Mouse (Mus musculus) stomach, postnatal 0 days (tissue): ENCODE data around the gene Ssbp4. TPM values are rescaled to one million over a fixed set of nuclear protein-coding genes. Genes with fewer than 3 reads are reported as not detected.

Experiments
- ATAC-seq: fragments of 200-750 bp; cut with Nextera tagmentation; 2 replicates; pipeline ENCODE4 v1.8.0; 2017; ENCODE audit not compliant: low FRiP score, low TSS enrichment
- DNase-seq: peaks from one replicate; pipeline ENCODE4 v3.0.0-alpha.2; 2016; ENCODE audit warnings: low spot score
- H3K27ac ChIP-seq: fragments of 300-500 bp; sonication (generic); replicated peaks from 2 replicates; pipeline ENCODE4 v1.5.1; 2014; ENCODE audit warnings: mild to moderate bottlenecking, control low read depth
- H3K27me3 ChIP-seq: fragments of 300-500 bp; sonication (generic); 2 replicates; pipeline ENCODE4 v1.6.1; 2014; ENCODE audit warnings: low read length; ENCODE audit not compliant: control insufficient read depth, insufficient read depth
- H3K36me3 ChIP-seq: fragments of 300-500 bp; sonication (generic); 2 replicates; pipeline ENCODE4 v1.6.1; 2014; ENCODE audit warnings: low read length, mixed read lengths; ENCODE audit not compliant: control insufficient read depth, insufficient read depth
- H3K4me1 ChIP-seq: fragments of 300-500 bp; sonication (generic); replicated peaks from 2 replicates; pipeline ENCODE4 v1.6.1; 2014; ENCODE audit warnings: antibody characterized with exemption; ENCODE audit not compliant: control insufficient read depth, insufficient read depth
- H3K4me2 ChIP-seq: fragments of 300-500 bp; sonication (generic); replicated peaks from 2 replicates; pipeline ENCODE4 v1.6.1; 2014; ENCODE audit warnings: low read depth, mild to moderate bottlenecking, control low read depth, moderate library complexity
- H3K4me3 ChIP-seq: fragments of 300-500 bp; sonication (generic); 2 replicates; pipeline ENCODE4 v1.5.1; 2014; ENCODE audit warnings: low read depth, low read length, control low read depth
- H3K9ac ChIP-seq: fragments of 300-500 bp; sonication (generic); 2 replicates; pipeline ENCODE4 v1.6.1; 2014; ENCODE audit warnings: mild to moderate bottlenecking, low read length, control low read depth, mixed read lengths
- H3K9me3 ChIP-seq: fragments of 300-500 bp; sonication (generic); 2 replicates; pipeline ENCODE4 v1.6.1; 2016; ENCODE audit warnings: low read length; ENCODE audit not compliant: control insufficient read depth
- CTCF ChIP-seq: IDR thresholded peaks from 2 replicates; pipeline ENCODE4 v1.5.1; 2016; ENCODE audit warnings: antibody characterized with exemption, low read depth, mild to moderate bottlenecking, moderate library complexity
- EP300 ChIP-seq: optimal IDR thresholded peaks from 2 replicates; pipeline ENCODE3; 2016; ENCODE audit warnings: antibody characterized with exemption
- WGBS: fragments of 180-500 bp; shearing (Covaris S2); extraction: QIAGEN DNeasy Blood & Tissue Kit; methylation state at CpG from one replicate; pipeline ENCODE4 v1.1.7; 2014; 5-methylcytosine and 5-hydroxymethylcytosine counted together
- polyA plus RNA-seq: library from polyadenylated mRNA; unstranded; fragments of >200 nt; fragmentation: Nextera tagmentation; extraction: Ambion mirVana; gene quantifications from 2 replicates; pipeline ENCODE4 v1.2.1, GENCODE M21; 2015

Gene Ssbp4
- polyA plus RNA-seq, 1 experiment from 2014 or later: 66.7 TPM

GRCm38 (mm10) chr8:70561809-70562535, 46.7 kb downstream of the Ssbp4 start:
- Histone ChIP-seq H3K4me3 (no peak overlapping the region), H3K9me3 (no peaks in the 10 kb centered on the region), H3K4me1 (peaks cover 18% of the 10 kb centered on the region), H3K27ac (peak overlapping the region; percentile 36; the same call in 1 of the 2 replicates), H3K27me3 (no peaks in the 10 kb centered on the region), H3K4me2 (no peak overlapping the region), H3K9ac (no peak overlapping the region), H3K36me3 (peaks cover 2% of the 10 kb centered on the region; the same call in 1 of the 2 replicates)
- ATAC-seq: peak; percentile 19; the same call in 1 of the 2 replicates
- DNase-seq: peak; percentile 17
- TF ChIP-seq EP300: no peak
- 55% methylated on average over 7 of the region's 7 CpGs for WGBS

GRCm38 (mm10) chr8:70561357-70561756, 47.3 kb downstream of the Ssbp4 start:
- Histone ChIP-seq H3K9ac (no peak overlapping the region; the same call in 1 of the 2 replicates), H3K9me3 (no peaks in the 10 kb centered on the region), H3K4me3 (no peak overlapping the region), H3K27ac (peak overlapping the region; percentile 1), H3K4me1 (peaks cover 18% of the 10 kb centered on the region), H3K27me3 (no peaks in the 10 kb centered on the region), H3K4me2 (no peak overlapping the region), H3K36me3 (peaks cover 2% of the 10 kb centered on the region; the same call in 1 of the 2 replicates)
- TF ChIP-seq EP300: no peak
- 38% methylated on average over 4 of the region's 4 CpGs for WGBS
- DNase-seq (no peak), ATAC-seq (no peak)

GRCm38 (mm10) chr8:70560564-70560963, 48.1 kb downstream of the Ssbp4 start:
- no peak for ATAC-seq
- H3K27me3 ChIP-seq: no peaks in the 10 kb centered on the region
- no peak overlapping the region for H3K4me2 ChIP-seq
- 59% methylated on average over 3 of the region's 3 CpGs for WGBS
- H3K9me3 ChIP-seq: no peaks in the 10 kb centered on the region
- H3K36me3 ChIP-seq: peaks cover 2% of the 10 kb centered on the region; the same call in 1 of the 2 replicates
- H3K27ac ChIP-seq: no peak overlapping the region; the same call in 1 of the 2 replicates
- peaks cover 18% of the 10 kb centered on the region for H3K4me1 ChIP-seq
- TF ChIP-seq CTCF (no peak), EP300 (no peak)
- H3K9ac ChIP-seq: no peak overlapping the region
- DNase-seq: no peak
- no peak overlapping the region for H3K4me3 ChIP-seq

GRCm38 (mm10) chr8:70560096-70560495, 48.6 kb downstream of the Ssbp4 start:
- Histone ChIP-seq H3K9ac (no peak overlapping the region), H3K36me3 (peaks cover 2% of the 10 kb centered on the region; the same call in 1 of the 2 replicates), H3K9me3 (no peaks in the 10 kb centered on the region), H3K27me3 (no peaks in the 10 kb centered on the region), H3K27ac (0 out of 2 replicates have a peak overlapping the region, but pooled peaks have one; percentile 3), H3K4me1 (peaks cover 18% of the 10 kb centered on the region), H3K4me3 (no peak overlapping the region), H3K4me2 (no peak overlapping the region)
- TF ChIP-seq EP300 (no peak), CTCF (peak; percentile 68)
- ATAC-seq (peak; percentile 41; the same call in 1 of the 2 replicates), DNase-seq (peak; percentile 26)
- WGBS: 65% methylated on average over 2 of the region's 2 CpGs

GRCm38 (mm10) chr8:70558983-70559382, 49.7 kb downstream of the Ssbp4 start:
- TF ChIP-seq CTCF (peak; percentile 59), EP300 (no peak)
- Histone ChIP-seq H3K9me3 (no peaks in the 10 kb centered on the region), H3K4me3 (no peak overlapping the region), H3K4me2 (no peak overlapping the region), H3K36me3 (peaks cover 2% of the 10 kb centered on the region; the same call in 1 of the 2 replicates), H3K9ac (no peak overlapping the region), H3K4me1 (peaks cover 16% of the 10 kb centered on the region), H3K27me3 (no peaks in the 10 kb centered on the region), H3K27ac (no peak overlapping the region)
- DNase-seq (no peak), ATAC-seq (no peak)
- WGBS: 65% methylated on average over 3 of the region's 3 CpGs

- Histone ChIP-seq H3K36me3 (peaks cover 2% of the 10 kb centered on the region; the same call in 1 of the 2 replicates), H3K4me3 (no peak overlapping the region), H3K4me2 (no peak overlapping the region), H3K9me3 (no peaks in the 10 kb centered on the region), H3K9ac (no peak overlapping the region), H3K27ac (no peak overlapping the region), H3K4me1 (peaks cover 21% of the 10 kb centered on the region), H3K27me3 (no peaks in the 10 kb centered on the region)
- DNase-seq: no peak
- no peak for ATAC-seq
- WGBS: 56% methylated on average over 4 of the region's 4 CpGs
- peak; percentile 55 for TF ChIP-seq CTCF
- no peak for TF ChIP-seq EP300
These were observed 50.3 kb downstream of the Ssbp4 start for GRCm38 (mm10) chr8:70558334-70558733.
